Mouse (Mus musculus) liver, embryonic 14.5 days (tissue): Measurements from ENCODE around the gene P2ry2. TPM values are rescaled to one million over a fixed set of nuclear protein-coding genes. Genes with fewer than 3 reads are reported as not detected.

Experiments
- ATAC-seq: fragments of 200-750 bp; cut with Nextera tagmentation; 2 replicates; pipeline ENCODE4 v1.8.0; 2017; ENCODE audit warnings: moderate number of reproducible peaks, mild to moderate bottlenecking, moderate library complexity; ENCODE audit not compliant: insufficient read depth
- DNase-seq, 3 experiments: peaks; one replicate each; pipeline ENCODE4 v3.0.0-alpha.2; 2012 to 2013; ENCODE audit warnings: low read depth in 3 of 3, low spot score in 3 of 3
- H3K27ac ChIP-seq: fragments of 300-500 bp; sonication (generic); 2 replicates; pipeline ENCODE4 v1.5.1; 2014; ENCODE audit warnings: moderate library complexity, mild to moderate bottlenecking, control low read depth, inconsistent platforms
- H3K27me3 ChIP-seq: fragments of 300-500 bp; sonication (generic); 2 replicates; pipeline ENCODE4 v1.6.1; 2014; ENCODE audit warnings: mild to moderate bottlenecking, low read length, moderate library complexity; ENCODE audit not compliant: control insufficient read depth, insufficient read depth
- H3K36me3 ChIP-seq: fragments of 300-500 bp; sonication (generic); replicated peaks from 2 replicates; pipeline ENCODE4 v1.6.1; 2014; ENCODE audit warnings: low read depth; ENCODE audit not compliant: control insufficient read depth, insufficient read depth
- H3K4me1 ChIP-seq, 2 experiments: fragments of 200-500 bp in 1 of 2; fragments of 300-500 bp in 1 of 2; sonication (generic) in 1 of 2; replicated peaks; 2 replicates each; pipeline ENCODE4 v1.6.1; 2012 to 2014; ENCODE audit warnings: antibody characterized with exemption in 1 of 2, inconsistent platforms in 1 of 2, low read length in 1 of 2; ENCODE audit not compliant: control insufficient read depth in 2 of 2, insufficient read depth in 2 of 2
- H3K4me2 ChIP-seq: fragments of 300-500 bp; sonication (generic); 2 replicates; pipeline ENCODE4 v1.6.1; 2014; ENCODE audit warnings: low read depth, mild to moderate bottlenecking, control low read depth, moderate library complexity
- H3K4me3 ChIP-seq, 2 experiments: fragments of 200-500 bp in 1 of 2; fragments of 300-500 bp in 1 of 2; sonication (generic) in 1 of 2; 2 replicates each; pipeline ENCODE4 v1.5.1; 2012 to 2014; ENCODE audit warnings: low read depth in 2 of 2, low read length in 2 of 2, mild to moderate bottlenecking in 2 of 2, control low read depth in 1 of 2, inconsistent platforms in 1 of 2, moderate library complexity in 1 of 2; ENCODE audit not compliant: insufficient read depth in 1 of 2
- H3K9ac ChIP-seq: fragments of 300-500 bp; sonication (generic); replicated peaks from 2 replicates; pipeline ENCODE4 v1.6.1; 2014; ENCODE audit warnings: mild to moderate bottlenecking, control low read depth, moderate library complexity
- H3K9me3 ChIP-seq: fragments of 300-500 bp; sonication (generic); 2 replicates; pipeline ENCODE4 v1.6.1; 2016; ENCODE audit warnings: low read length, mixed read lengths; ENCODE audit not compliant: control insufficient read depth
- CTCF ChIP-seq: IDR thresholded peaks from 2 replicates; pipeline ENCODE4 v1.5.1; 2016; ENCODE audit warnings: antibody characterized with exemption, low read depth, control low read depth
- EP300 ChIP-seq: IDR thresholded peaks from 2 replicates; pipeline ENCODE4 v1.6.1; 2016; ENCODE audit warnings: antibody characterized with exemption, low read depth
- WGBS: fragments of 180-500 bp; shearing (Covaris S2); extraction: QIAGEN DNeasy Blood & Tissue Kit; methylation state at CpG from one replicate; pipeline ENCODE4 v1.1.7; 2014; ENCODE audit not compliant: insufficient replicate concordance; 5-methylcytosine and 5-hydroxymethylcytosine counted together
- polyA plus RNA-seq, 2 experiments: library from polyadenylated mRNA; depleted of rRNA in 1 of 2; stranded (reverse) in 1 of 2; unstranded in 1 of 2; fragments of >200 nt; fragmentation: Nextera tagmentation in 1 of 2; extraction: Ambion mirVana in 1 of 2; gene quantifications; 2 replicates each; pipeline versions ENCODE4 v1.2.1 to v1.2.3; 2012 to 2014

Gene P2ry2
- polyA plus RNA-seq, 2 experiments, result 0.47 to 0.67 TPM

DNA sequence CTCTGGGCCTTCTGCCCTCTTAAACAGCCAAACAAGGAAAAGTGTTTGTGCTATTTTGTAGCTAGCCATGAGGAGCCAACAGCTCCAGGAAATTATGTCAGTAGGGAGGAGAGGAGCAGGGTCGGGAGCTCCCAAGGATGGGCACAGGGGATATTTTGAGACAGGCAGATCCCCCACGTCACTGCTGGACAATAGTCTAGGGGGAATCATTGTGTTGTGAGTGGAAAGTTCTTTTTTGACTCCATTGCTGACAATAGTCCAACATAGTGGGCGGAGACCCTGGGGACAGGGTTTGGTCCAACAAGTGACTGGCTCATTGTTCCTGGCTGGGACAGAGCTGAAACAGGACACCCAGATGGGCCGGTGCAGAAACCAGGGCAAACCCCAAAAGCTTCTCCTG, 19.5 kb downstream of the P2ry2 start:
- WGBS, result 60% methylated on average over 4 of the region's 4 CpGs
- no peak overlapping the region for H3K9ac ChIP-seq
- ATAC-seq (no peak), DNase-seq (no peak)
- H3K27me3 ChIP-seq, result no peaks in the 10 kb centered on the region
- peaks cover 0 to 15% of the 10 kb centered on the region in 2 experiments; a peak in 3 of 4 replicates for H3K4me1 ChIP-seq
- H3K9me3 ChIP-seq, result no peaks in the 10 kb centered on the region
- H3K36me3 ChIP-seq, result no peaks in the 10 kb centered on the region
- H3K4me3 ChIP-seq, result no peak overlapping the region
- TF ChIP-seq CTCF (no peak), EP300 (no peak)
- no peak overlapping the region for H3K27ac ChIP-seq
- no peak overlapping the region for H3K4me2 ChIP-seq

DNA sequence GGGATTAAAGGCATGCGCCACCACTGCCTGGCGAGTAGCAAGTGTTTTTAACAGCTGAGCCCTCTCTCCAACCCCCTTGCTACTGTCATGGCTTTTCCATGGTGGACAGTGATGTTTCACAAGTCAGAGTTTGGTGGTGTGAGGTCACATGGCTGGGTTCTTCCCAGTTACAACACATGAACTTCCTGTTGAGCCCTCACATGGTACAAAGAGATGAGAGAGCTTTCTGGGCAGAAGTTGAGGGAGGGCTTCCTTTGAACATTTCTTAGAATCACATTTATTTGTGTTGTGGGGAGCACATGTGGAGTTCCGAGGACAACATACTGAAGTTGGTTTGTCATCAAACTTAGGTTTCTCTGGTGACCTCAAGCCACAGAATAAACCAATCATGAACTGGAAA, 20.7 kb downstream of the P2ry2 start:
- Histone ChIP-seq H3K27ac (no peak overlapping the region), H3K4me1 (peaks cover 0 to 9% of the 10 kb centered on the region in 2 experiments; a peak in 3 of 4 replicates), H3K4me2 (no peak overlapping the region), H3K9ac (no peak overlapping the region), H3K36me3 (no peaks in the 10 kb centered on the region), H3K4me3 (no peak overlapping the region), H3K27me3 (no peaks in the 10 kb centered on the region), H3K9me3 (no peaks in the 10 kb centered on the region)
- ATAC-seq (no peak), DNase-seq (no peak)
- 63% methylated on average over 3 of the region's 3 CpGs for WGBS
- TF ChIP-seq EP300 (no peak), CTCF (no peak)

DNA sequence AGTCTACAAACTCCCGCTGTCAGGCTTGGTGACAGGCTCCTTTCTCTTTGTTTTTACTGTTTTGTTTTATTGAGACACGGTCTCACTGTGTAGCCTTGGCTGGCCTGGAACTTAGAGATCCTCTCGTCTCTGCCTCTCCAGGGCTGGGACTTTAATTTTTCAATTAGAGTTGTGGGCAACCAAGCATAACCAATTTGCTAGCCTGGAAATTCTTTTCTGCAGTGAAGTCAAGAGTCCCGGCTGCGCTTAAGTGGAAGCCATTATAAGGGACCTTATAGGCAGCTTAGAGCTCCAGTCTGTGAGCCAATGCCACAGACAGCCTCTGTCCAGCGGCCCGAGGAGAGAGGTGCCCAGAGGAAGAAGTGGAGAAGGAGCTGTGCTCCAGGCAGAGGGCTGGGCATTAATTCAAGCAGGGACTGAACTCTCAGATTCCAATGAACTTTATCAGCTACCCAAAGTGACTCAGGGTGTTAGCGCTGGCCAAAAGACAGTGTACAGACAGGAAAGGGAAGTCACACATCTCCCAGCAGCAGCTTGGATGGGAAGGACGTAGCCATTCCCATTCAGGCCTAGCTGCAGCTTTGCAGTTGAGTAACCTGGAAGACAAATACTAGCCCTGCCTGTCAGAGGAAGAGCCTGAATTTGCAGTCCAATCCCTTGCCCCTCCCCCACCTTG, 21.9 kb downstream of the P2ry2 start:
- WGBS, result 46% methylated on average over 9 of the region's 9 CpGs
- Histone ChIP-seq H3K4me1 (peaks cover 0 to 4% of the 10 kb centered on the region in 2 experiments; a peak in 2 of 4 replicates), H3K4me3 (no peak overlapping the region), H3K9me3 (no peaks in the 10 kb centered on the region), H3K4me2 (no peak overlapping the region), H3K27ac (no peak overlapping the region), H3K36me3 (no peaks in the 10 kb centered on the region), H3K27me3 (no peaks in the 10 kb centered on the region), H3K9ac (no peak overlapping the region)
- TF ChIP-seq CTCF, result no peak
- TF ChIP-seq EP300, result no peak
- DNase-seq, result no peak
- ATAC-seq, result no peak

DNA sequence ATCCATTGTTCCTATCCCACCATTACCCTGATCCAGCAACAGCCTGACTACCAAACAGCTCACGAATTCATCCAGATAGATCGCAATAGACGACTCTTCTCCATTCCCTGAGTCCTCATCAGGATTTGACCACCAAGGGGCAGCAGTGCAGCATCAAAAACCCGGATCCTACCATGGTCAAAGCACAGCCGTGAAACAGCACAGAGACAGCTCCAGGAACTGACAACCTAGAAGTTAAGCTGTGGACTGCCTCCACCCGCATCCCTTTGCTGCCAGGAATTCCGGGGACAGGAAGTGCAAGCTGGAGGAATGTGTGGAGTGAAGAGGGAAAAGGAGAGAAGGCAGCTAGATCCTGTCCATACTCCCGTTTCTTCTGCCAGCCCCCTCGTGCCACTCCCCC, 24.6 kb downstream of the P2ry2 start:
- H3K27ac ChIP-seq, result no peak overlapping the region
- no peaks in the 10 kb centered on the region for H3K36me3 ChIP-seq
- H3K4me1 ChIP-seq, result peaks cover 2 to 14% of the 10 kb centered on the region in 2 experiments; a peak in 2 of 4 replicates
- H3K4me3 ChIP-seq, result no peak overlapping the region
- H3K9me3 ChIP-seq, result no peaks in the 10 kb centered on the region
- peak in 2 of 3 experiments; percentile 9 to 30 for DNase-seq
- H3K27me3 ChIP-seq, result no peaks in the 10 kb centered on the region
- no peak for TF ChIP-seq EP300
- peak; percentile 68 for TF ChIP-seq CTCF
- no peak for ATAC-seq
- WGBS, result 16% methylated on average over 9 of the region's 9 CpGs
- H3K9ac ChIP-seq, result no peak overlapping the region
- H3K4me2 ChIP-seq, result no peak overlapping the region

DNA sequence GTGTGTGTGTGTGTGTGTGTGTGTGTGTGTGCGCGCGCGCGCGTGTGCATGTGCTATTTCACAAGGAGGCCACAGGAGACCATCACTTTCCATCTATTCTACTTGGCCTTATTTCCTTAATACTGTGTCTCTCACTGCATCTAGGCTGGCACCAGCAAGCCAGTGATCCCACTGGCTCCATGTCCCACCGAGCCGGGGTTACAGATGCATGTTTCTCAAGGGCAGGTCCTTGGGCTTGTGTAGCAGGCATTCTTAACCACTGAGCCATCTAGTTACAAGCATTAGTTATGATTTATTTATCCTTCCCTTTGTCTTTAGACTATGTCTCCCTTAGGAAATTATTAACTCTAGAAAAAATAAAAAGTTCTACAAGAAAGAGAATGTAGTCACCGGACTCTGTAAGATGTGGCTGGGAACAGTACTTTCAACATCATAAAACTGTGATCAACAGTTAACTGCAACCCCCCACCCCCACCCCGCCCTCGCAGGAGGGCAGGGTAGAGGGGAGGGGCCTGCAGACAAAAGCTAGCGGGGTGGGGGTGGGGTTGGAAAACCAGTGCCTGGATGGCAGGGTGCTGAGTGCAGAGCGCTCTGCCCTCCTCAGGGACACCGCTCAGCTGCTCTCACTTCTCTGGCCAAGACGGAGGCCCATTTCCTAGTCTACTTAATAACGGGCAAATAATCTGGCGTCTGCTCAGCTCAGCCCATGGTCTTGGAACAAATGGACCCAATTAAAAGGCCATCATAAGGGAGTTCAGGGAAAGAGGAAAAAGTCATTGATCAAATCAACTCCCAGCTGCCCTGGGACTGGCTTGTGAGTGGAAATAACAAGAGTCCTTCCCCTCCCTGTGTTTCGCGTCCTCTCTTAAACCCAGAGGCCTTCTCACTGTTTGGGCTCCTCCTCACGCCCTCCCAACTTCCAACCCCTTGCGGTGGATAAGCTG, 27.9 kb downstream of the P2ry2 start:
- Histone ChIP-seq H3K36me3 (no peaks in the 10 kb centered on the region), H3K9me3 (no peaks in the 10 kb centered on the region), H3K27me3 (no peaks in the 10 kb centered on the region), H3K9ac (no peak overlapping the region), H3K4me2 (peak overlapping the region; percentile 12), H3K27ac (no peak overlapping the region), H3K4me1 (peaks cover 2 to 10% of the 10 kb centered on the region in 2 experiments; a peak in 2 of 4 replicates), H3K4me3 (no peak overlapping the region)
- ATAC-seq, result peak; percentile 65; the same call in 1 of the 2 replicates
- 40% methylated on average over 21 of the region's 21 CpGs for WGBS
- no peak for DNase-seq
- TF ChIP-seq CTCF (no peak), EP300 (no peak)
